Mouse (Mus musculus) layer of hippocampus, postnatal 14 days (tissue): ENCODE results near the gene St7. TPM values are rescaled to one million over a fixed set of nuclear protein-coding genes. Genes with fewer than 3 reads are reported as not detected.

Source experiments
- DNase-seq, 2 experiments: peaks; one replicate each; pipeline ENCODE4 v3.0.0; 2021 to 2022; ENCODE audit warnings: low spot score in 2 of 2, mixed read lengths in 1 of 2
- total RNA-seq, 2 experiments: library from RNA; stranded (reverse); gene quantifications; 2 replicates each; pipeline ENCODE4 v1.2.3; 2021

The St7 gene
- total RNA-seq, 2 experiments from 2014 or later, result 40.8 to 42.2 TPM

DNA sequence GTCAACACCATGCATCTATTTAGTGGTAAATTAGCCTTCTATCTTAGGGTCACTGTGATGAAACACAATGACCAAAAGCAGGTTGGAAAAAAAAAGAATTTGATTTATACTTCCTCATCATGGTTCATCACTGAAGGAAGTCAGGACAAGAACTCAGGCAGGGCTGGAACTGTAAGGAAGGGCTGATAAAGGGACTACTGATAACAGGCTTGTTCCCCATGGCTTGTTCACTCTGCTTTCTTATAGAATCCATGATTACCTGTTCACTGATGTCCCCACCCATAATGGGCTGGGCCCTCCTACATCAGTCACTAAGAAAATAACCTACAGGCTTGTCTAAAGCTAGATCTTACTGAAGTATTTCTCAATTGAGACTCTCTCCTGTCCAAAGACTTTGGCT is 190.2 kb downstream of the St7 start:
- DNase-seq, result no peak

DNA sequence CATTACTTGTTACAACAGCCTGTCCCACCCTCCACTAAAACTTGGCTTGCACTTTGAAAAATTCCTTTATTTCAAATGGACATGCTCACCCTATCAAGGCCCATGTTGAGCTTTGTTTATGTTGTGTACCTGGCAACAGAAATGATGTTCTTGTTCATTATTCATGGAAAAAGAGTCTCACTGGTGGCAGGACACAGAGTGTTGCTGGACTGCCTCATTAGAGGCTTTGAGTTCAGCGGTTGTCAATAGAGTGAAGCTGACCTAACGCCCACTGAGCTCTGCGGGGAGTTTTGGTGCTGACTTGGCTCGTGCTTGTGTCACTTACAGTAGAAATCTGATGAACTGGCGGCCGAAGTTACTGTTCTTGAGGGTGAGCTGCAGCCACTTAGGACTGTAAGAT is 195.0 kb downstream of the St7 start:
- DNase-seq, result no peak

GRCm38 (mm10) chr6:17895562-17895961 is 202.8 kb downstream of the St7 start:
- no peak for DNase-seq

GRCm38 (mm10) chr6:17898539-17898938 is 205.8 kb downstream of the St7 start:
- DNase-seq, result no peak

DNA sequence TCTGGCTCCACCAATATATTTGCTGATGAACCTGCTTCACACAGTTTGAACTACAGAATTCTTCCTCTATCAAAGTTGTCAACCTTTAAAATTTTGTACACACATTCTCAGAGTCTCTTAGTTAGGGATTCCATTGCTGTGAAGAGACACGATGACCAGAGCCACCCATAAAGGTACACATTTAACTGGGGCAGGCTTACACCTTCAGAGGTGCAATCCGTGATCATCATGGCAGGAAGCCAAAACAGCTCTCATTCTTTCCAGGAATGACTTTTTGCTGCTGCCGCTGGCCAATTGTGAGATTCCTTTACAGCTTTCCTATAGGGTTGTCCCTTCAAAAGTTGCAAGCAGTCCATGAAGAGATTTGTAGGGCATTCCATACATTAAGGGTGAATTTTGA is 210.6 kb downstream of the St7 start:
- no peak for DNase-seq

DNA sequence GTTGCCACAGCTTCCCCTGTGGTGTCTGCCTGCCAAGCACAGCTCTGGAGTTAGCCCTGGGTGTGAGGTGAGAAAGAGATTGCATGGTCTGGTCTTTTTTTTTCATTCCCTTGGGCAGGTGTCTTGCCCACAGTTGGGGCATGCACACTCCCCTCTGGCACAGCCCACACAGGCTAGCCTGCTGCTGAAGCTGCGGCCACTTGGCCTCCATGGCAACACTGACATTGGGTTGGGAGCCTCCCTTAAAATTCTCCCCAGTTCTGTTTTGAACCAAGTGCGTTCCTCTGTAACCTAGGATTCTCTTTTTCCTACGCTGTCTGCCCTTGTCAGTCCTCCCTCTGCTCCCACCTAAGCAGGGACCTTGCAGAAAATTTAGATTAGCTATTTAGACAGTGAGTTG is 213.0 kb downstream of the St7 start:
- DNase-seq, result no peak

DNA sequence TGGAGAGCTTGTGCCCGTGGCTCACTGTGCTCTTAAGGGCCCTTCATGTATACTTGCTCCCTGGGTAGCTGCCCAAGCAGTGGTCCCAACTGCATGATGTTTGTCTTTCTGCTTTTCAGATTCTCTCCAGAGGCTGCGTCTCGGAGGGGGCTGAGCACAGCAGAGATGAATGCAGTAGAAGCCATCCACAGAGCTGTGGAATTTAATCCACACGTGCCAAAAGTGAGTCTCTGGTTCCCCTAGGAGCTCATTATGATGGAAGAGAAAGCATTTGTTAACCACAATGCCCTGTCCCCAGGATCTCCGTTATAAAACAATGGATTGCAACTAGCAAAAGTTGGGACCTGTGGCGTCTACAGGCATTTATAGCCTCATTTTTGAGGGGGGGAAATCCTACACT is 213.6 kb downstream of the St7 start:
- no peak for DNase-seq

DNA sequence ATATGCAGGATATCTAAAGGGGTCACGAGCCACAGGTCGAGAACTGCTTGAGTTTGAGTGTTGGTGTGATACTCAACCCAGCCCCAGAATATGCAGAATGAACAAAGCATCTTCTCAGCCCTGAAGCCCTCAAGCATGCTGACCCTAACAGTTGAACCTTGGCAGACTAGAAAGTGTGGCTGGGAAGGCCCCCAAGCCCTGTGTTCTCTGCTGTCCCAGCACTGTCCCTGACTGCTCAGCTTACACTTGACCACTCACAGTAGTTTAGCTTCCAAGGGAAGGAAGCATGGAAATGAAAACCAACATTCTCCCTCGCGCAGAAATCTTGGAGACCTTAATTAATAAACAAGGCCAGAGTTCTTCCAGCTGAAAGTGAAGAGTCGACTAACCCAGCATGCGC is 219.6 kb downstream of the St7 start:
- DNase-seq, result no peak

DNA sequence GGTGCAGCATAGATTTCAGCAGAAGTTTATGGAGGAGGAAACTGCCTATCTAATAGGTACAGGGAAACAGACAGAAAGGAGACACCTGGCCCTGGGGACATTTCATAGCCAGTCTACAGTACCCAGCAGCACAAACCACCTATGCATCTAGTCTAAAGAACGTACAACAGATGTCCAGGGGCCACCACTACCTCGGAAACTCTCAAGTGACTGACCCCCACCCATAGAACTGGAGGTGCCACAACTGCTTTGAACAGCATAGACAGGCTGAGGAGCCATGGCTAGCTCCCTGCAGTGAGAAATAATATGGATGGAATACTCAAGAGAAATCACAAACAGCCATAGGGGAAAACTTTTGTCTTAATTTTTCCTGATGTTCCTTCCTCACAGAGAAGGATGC is 220.1 kb downstream of the St7 start:
- no peak for DNase-seq

- no peak for DNase-seq
Observed at GRCm38 (mm10) chr6:17913315-17913714, 220.6 kb downstream of the St7 start.

GRCm38 (mm10) chr6:17914300-17914699 is 221.6 kb downstream of the St7 start:
- DNase-seq, result no peak

DNA sequence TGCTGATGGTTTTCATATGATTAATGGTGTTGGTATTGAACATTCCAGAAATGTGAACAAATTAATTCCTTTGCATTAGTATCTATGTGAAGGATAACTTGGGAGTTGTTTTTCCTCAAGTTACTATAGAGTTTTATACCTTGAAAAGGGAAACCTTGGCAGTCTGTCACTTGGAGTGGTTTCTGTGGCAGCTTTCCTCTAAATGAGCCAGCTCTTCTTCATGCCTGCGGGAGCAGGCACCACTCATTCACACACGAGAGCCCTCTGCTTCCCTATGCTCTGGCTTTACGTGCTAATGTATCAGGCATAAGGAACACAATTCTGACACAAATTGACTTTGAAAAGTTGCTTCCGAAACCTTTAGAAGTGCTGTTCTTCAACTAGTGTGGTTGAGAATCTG is 224.5 kb downstream of the St7 start:
- DNase-seq, result no peak

GRCm38 (mm10) chr6:17922180-17922579 is 229.4 kb downstream of the St7 start:
- DNase-seq, result no peak

GRCm38 (mm10) chr6:17922967-17923366 is 230.2 kb downstream of the St7 start:
- no peak for DNase-seq

DNA sequence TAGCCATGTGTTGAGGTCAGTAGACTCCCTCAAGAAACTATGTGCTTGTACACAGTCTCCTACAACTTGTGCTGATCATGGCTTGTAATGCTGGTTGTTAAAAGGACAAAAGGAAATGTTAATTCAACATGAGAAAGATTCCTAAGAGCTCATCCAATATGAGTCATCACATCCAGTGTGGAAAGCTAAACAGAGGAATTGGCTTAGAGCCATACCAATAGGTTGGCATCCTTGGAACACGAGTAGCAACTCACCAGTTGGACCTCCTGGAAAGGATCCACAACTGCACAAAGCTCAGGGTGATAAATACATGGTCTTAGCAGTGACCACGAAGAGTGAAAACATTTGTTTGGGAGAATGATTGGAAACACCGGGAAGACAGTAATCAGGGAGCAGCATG is 230.6 kb downstream of the St7 start:
- DNase-seq, result no peak

- no peak for DNase-seq
Observed at GRCm38 (mm10) chr6:17923894-17924505, 231.3 kb downstream of the St7 start.

GRCm38 (mm10) chr6:17925267-17925666 is 232.5 kb downstream of the St7 start:
- no peak for DNase-seq

- DNase-seq, result no peak
Observed at GRCm38 (mm10) chr6:17927746-17928145, 235.0 kb downstream of the St7 start.

- no peak for DNase-seq
Observed at GRCm38 (mm10) chr6:17931187-17931586, 238.5 kb downstream of the St7 start.

GRCm38 (mm10) chr6:17931835-17932234 is 239.1 kb downstream of the St7 start:
- no peak for DNase-seq

- no peak for DNase-seq
Observed at GRCm38 (mm10) chr6:17932806-17933205, 240.1 kb downstream of the St7 start.

DNA sequence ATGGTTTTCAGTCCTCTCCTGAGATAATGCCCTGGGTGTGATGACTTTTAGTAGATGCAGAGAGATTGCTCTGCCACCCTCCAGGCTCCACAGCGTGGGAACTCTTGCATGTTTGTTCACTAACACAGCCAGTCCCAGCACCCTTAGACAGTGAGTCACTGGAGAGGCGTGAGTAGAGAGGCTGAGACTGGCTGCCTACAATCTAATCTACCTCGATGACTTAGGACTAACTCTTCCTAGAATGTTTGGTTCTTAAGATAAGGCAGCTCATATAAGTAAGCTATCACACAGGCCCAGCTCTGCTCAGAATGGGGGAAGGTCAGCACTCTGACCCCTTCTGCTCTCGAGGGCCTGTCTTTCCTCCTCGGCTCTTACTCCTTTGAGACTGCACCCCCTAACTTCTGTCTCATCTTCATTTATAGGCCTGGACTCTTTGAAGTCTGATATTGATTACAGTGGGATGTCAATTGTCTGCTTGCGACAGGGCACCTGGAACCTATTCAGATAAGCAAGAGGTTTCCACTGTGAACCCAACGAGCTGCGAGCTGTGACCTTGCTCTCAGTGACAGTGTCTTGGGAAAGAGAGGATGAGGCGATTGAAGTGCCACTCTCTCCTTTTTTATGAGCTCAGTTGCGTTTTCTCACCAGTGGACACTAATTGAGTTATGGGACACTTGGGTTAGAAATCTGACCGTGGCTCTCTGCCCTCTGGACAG is 246.1 kb downstream of the St7 start:
- DNase-seq, result no peak

DNA sequence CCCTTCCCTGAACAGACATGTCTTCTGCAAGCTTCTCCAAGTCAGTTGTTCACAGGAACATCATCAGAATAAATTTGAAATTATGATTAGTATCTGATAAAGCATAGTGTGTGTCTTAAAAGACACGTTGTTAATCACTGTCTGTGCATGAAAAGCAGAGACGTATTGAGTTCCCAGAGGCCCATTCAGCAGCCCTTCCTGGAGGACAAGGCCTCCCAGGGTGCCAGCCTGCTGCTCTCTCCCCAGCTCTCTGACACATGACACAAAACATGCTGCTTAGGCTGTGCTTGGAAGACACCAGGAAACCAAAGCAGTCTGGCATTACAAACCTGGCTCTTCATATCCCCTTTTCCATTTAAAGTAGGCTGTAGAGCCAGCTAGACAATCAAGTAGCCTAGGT is 249.2 kb downstream of the St7 start:
- DNase-seq, result no peak
